Mouse (Mus musculus) G1E (cell line): ENCODE results near the gene Pip5k1b.

Experiments
- CTCF ChIP-seq: IDR thresholded peaks from 2 replicates; pipeline ENCODE4 v1.5.1; 2012; ENCODE audit warnings: low read depth, low read length, inconsistent platforms, mixed read lengths
- GATA1 ChIP-seq: IDR thresholded peaks from 2 replicates; pipeline ENCODE4 v1.6.1; 2012; ENCODE audit warnings: borderline replicate concordance, low read length, inconsistent platforms, mixed read lengths

DNA sequence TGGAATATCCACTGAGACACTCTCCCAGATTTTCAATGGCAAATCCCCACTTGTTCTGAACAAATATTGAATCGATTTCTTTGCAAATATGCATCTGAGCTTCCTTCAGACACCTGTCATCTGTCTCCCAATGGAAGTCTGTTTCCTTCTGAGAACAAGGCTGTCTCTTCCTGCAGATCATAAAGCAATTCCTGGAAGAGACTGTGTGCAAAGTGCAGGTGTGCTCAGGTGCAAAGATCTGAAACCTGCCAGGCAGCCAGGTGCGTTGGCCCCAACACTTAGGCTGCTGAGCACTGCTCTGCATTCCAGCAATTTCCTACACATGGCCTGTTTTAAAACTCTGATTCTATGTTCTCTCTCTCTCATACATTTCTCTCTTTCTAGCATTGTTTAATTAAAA lies 237.9 kb downstream of the Pip5k1b start:
- no peak for TF ChIP-seq GATA1
- TF ChIP-seq CTCF: no peak
